Mouse (Mus musculus) hindbrain, embryonic 10.5 days (tissue): ENCODE results near the gene Hoxb1. TPM values are rescaled to one million over a fixed set of nuclear protein-coding genes. Genes with fewer than 3 reads are reported as not detected.

ENCODE experiments used
- DNase-seq: peaks from one replicate; pipeline ENCODE4 v3.0.0-alpha.2; 2017; ENCODE audit warnings: low spot score
- H3K27ac ChIP-seq: fragments of 300-500 bp; sonication (generic); 2 replicates; pipeline ENCODE4 v1.5.1; 2016; ENCODE audit warnings: mild to moderate bottlenecking, moderate library complexity
- H3K27me3 ChIP-seq: fragments of 300-500 bp; sonication (generic); 2 replicates; pipeline ENCODE4 v1.6.1; 2016; ENCODE audit warnings: mild to moderate bottlenecking; ENCODE audit not compliant: poor library complexity, insufficient read depth, severe bottlenecking
- H3K36me3 ChIP-seq: fragments of 300-500 bp; sonication (generic); 2 replicates; pipeline ENCODE4 v1.6.1; 2016; ENCODE audit warnings: mild to moderate bottlenecking, moderate library complexity
- H3K4me1 ChIP-seq: fragments of 300-500 bp; sonication (generic); replicated peaks from 2 replicates; pipeline ENCODE4 v1.6.1; 2016; ENCODE audit warnings: mild to moderate bottlenecking
- H3K4me3 ChIP-seq: fragments of 300-500 bp; sonication (generic); 2 replicates; pipeline ENCODE4 v1.5.1; 2016; ENCODE audit warnings: mild to moderate bottlenecking, moderate library complexity
- H3K9me3 ChIP-seq: fragments of 300-500 bp; sonication (generic); 2 replicates; pipeline ENCODE4 v1.6.1; 2016; ENCODE audit warnings: mild to moderate bottlenecking, moderate library complexity
- WGBS: fragments of 180-500 bp; shearing (Covaris S2); methylation state at CpG from one replicate; pipeline ENCODE4 v1.1.7; 2016; 5-methylcytosine and 5-hydroxymethylcytosine counted together
- polyA plus RNA-seq: library from polyadenylated mRNA; unstranded; fragments of >200 nt; fragmentation: Nextera tagmentation; extraction: Ambion mirVana; gene quantifications from 2 replicates; pipeline ENCODE4 v1.2.1, GENCODE M21; 2016

Gene Hoxb1
- polyA plus RNA-seq, 1 experiment from 2014 or later: 15.4 TPM

DNA sequence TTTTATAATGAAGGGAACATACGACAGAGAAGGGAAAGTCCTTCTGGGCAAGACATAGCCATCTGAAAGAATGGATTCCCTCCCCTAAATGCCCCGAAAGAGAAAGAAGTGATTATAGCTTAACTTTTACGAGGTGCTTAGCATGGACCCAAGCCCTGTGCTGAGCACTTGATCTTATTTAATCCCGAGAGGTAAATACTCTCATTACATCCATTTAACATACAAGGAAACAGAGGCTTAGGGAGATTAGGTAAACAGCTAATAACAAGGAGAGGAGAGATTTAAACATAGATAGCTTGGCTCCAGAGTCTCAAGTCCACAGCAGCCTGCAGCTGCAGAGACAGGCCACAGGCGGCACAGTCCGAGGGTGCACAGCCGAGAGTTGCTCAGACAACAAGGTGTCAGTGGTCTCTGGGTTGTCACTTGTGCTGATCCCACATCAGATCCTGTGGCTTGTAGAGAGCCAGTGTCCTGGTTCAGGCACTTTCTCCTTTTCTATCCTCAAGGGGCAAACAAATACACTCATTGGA, 32.3 kb downstream of the Hoxb1 start:
- 50% methylated on average over 7 of the region's 7 CpGs for WGBS

DNA sequence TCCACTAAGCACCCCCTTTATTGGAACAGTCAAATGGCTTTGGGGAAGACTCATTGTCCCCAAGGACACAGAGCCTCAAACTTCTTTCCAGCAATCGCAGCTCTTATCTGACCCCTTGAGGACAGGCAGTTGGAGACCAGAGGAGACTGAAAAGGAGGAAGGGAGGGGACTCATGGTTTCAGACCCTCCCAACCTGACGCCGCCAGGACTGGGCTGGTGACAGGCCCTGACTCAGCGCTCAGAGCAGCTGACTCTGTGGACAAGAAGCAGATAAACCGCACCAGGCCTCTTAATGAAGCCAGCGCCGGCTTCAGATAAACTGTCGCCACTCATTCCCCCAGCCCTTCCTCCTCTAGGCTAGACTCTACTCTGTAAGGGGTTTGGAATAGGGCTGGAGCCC, 34.4 kb downstream of the Hoxb1 start:
- Histone ChIP-seq H3K4me3 (no peak overlapping the region), H3K27me3 (peaks cover 43% of the 10 kb centered on the region), H3K36me3 (no peaks in the 10 kb centered on the region), H3K4me1 (peaks cover 29% of the 10 kb centered on the region), H3K27ac (no peak overlapping the region), H3K9me3 (no peaks in the 10 kb centered on the region)
- 28% methylated on average over 8 of the region's 8 CpGs for WGBS
- no peak for DNase-seq

More for the DNA sequence above, 32.3 kb downstream of the Hoxb1 start:
- H3K9me3 ChIP-seq: no peaks in the 10 kb centered on the region
- no peak overlapping the region; the same call in 1 of the 2 replicates for H3K27ac ChIP-seq
- no peaks in the 10 kb centered on the region for H3K36me3 ChIP-seq
- DNase-seq: no peak
- H3K4me1 ChIP-seq: peaks cover 20% of the 10 kb centered on the region
- peaks cover 32% of the 10 kb centered on the region for H3K27me3 ChIP-seq
- H3K4me3 ChIP-seq: no peak overlapping the region

DNA sequence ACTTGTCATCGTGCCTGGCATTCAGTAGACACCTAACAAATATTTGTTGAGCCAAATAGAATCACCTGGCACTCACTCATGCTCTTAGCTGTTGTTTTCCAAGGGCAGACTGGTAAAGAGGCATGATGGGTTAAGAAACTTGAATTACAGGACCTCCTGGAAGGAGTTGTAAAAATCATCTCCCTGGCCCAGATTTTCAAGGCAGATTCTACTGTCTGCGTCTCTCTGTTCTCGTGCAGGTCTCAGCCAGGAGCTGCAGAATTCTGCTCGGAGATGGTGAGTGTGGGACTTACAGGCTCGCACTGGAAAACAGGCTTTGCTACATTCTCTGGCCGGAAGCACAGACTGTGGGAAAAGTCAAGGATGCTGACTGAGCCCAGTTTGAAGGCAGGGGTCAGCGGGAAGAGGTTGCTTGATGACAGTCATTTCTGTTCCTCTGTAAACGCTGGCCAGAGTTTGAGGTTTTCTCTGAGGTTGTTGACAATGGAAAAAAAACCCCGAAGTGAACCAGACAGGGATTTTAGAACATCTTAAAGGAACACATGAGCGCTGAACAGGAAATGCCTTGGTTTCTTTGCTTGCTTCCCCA, 38.6 kb downstream of the Hoxb1 start:
- no peak for DNase-seq
- Histone ChIP-seq H3K4me1 (peaks cover 34% of the 10 kb centered on the region), H3K9me3 (no peaks in the 10 kb centered on the region), H3K27ac (no peak overlapping the region), H3K4me3 (no peak overlapping the region), H3K36me3 (no peaks in the 10 kb centered on the region), H3K27me3 (peaks cover 60% of the 10 kb centered on the region)
- WGBS: 69% methylated on average over 10 of the region's 10 CpGs

DNA sequence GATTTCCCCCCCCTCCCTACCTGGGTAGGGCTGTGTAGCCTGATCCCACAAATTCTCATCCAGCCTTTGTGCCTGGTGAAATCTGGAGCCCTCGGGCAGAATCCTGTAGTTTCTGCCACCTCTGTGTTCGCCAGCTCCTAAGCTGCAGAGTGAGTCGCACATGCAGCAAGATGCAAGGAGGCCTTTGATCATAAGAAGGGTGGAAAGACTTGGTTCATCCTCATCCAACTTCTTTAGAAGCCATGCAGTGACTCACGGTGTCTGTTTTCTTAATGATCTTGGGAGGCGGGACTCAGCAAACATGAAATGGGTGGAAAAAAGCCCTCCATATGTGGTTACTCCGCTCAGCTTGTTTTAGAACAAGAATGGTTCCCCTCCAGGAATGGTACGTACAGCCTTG, 39.3 kb downstream of the Hoxb1 start:
- Histone ChIP-seq H3K27me3 (peaks cover 58% of the 10 kb centered on the region), H3K36me3 (no peaks in the 10 kb centered on the region), H3K9me3 (no peaks in the 10 kb centered on the region), H3K4me3 (no peak overlapping the region), H3K27ac (no peak overlapping the region), H3K4me1 (peaks cover 33% of the 10 kb centered on the region)
- no peak for DNase-seq
- 80% methylated on average over 7 of the region's 7 CpGs for WGBS

DNA sequence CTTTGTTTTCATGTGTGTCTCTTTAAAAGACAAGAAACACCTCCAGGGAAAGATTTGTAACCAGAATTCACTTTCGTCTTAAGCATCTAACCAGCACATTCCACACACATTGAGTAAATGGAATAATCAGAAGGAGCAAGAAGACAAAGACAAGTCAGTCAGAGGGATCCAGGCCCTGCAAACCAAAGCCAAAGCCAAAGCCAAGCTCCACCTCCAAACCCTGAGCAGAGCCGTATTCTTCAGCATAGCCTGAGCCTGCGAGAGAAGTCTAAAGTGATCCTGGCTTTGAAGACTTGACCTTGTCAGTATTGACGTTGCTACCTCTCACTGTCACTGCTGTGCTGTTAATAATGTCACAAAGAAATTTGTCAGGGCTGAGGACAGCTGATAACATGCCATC, 40.0 kb downstream of the Hoxb1 start:
- WGBS: 69% methylated on average over 4 of the region's 4 CpGs
- H3K27ac ChIP-seq: no peak overlapping the region
- no peaks in the 10 kb centered on the region for H3K9me3 ChIP-seq
- no peak overlapping the region for H3K4me3 ChIP-seq
- no peaks in the 10 kb centered on the region for H3K36me3 ChIP-seq
- DNase-seq: no peak
- peaks cover 64% of the 10 kb centered on the region for H3K27me3 ChIP-seq
- H3K4me1 ChIP-seq: peaks cover 31% of the 10 kb centered on the region

DNA sequence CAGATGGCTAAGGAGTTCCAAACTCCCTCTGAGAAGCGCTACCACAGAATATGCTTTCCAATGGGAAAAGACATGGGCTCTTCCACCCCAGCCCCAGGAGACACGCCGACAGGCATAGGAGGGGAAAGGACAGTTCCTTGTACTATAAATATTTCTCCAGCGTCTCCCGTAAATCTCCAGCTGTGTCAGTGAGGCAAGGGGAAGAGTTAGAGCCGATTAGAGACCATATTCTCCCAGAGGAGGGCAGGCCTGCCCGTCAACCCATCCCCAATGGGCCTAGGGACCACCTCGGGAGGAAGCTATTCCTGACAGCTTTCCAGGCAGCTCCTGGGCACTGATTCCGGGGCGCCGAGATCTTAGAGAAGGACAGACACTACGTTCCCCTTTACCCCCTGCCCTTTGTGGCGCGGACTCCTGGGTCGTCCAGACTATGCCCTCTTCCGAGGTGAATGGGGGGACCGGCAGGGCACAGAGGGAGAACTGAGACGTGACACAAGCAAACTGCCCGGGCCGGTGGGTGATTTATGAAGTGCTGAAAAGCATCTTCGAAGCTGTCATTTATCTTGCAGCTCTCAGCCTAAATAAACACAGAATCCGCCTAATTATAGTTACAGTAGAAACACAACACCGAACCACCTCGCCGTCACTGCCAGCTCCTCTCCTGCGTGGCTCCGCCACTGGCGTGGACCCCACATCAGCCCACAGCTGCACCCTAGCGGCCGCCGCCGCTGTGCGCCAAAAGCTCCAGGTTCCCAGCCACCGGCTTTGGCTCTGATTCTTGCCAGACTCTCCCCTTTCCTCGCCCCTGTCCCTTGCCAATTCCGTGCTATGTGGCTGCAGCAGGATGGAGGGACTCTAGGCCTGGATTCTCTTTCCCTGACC, 41.9 kb downstream of the Hoxb1 start:
- Histone ChIP-seq H3K4me3 (peak overlapping the region; percentile 42), H3K9me3 (peaks cover 7% of the 10 kb centered on the region), H3K27me3 (peaks cover 61% of the 10 kb centered on the region), H3K36me3 (no peaks in the 10 kb centered on the region), H3K4me1 (peaks cover 31% of the 10 kb centered on the region), H3K27ac (no peak overlapping the region)
- 8% methylated on average over 36 of the region's 36 CpGs for WGBS
- peak; percentile 76 for DNase-seq

DNA sequence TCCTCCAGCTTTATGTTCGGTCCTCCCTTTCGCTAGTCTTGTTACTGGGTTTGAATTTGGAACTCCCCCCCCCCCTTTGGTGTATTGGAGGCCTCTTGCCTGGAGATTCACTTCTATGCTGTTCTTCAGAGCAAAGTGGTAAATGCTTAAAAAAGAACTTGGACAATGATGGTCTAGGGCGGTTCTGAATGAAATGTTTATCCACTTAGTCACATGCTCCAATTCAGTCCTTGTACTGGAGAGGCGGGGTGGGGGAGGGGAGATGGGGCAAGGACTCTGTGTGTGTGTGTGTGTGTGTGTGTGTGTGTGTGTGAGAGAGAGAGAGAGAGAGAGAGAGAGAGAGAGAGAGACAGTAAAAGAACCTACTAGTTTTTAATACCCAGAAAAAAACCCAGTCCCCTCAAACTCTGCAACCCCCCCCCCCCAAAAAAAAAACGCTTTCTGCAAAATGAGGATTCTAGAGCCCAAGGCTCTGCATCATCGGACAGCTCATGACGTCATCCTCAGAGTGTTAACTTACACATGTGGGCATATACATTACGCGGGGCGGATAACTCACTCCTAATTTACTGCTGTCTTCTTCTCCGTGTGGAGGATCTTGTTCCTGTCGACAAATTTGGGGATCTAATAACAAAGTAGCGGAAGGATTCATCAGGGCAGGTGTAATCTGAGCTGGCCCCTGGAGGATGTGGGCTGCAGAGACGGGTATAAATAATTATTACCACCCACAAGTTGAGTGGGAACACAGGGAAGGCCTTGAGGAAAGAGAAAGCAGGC, 42.9 kb downstream of the Hoxb1 start:
- Histone ChIP-seq H3K36me3 (no peaks in the 10 kb centered on the region), H3K27me3 (peaks cover 61% of the 10 kb centered on the region)
- WGBS: 55% methylated on average over 14 of the region's 14 CpGs

DNA sequence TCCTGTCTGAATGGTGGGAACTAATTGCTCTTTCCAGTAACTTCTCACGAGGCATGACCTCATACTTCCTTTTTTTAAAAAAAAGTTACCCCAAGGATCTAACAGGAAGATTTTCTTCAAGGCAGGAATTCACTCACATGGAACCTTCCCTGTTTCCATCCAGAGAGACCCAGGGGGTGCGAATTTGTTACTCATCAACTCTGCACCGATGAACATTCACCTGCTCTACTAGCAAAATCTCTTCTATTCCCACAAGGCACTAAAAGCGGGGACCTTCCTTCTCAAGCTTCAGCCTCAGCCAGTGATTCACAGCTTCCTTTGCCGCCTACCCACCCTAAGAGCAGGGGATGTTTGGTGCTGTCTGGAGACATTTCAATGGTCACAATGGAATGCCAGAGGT, 45.5 kb downstream of the Hoxb1 start:
- no peak for DNase-seq
- Histone ChIP-seq H3K27ac (no peak overlapping the region), H3K36me3 (no peaks in the 10 kb centered on the region), H3K9me3 (peaks cover 8% of the 10 kb centered on the region), H3K27me3 (peaks cover 41% of the 10 kb centered on the region), H3K4me3 (no peak overlapping the region), H3K4me1 (peaks cover 19% of the 10 kb centered on the region)
- WGBS: 81% methylated on average over 5 of the region's 5 CpGs

More for the DNA sequence above, 42.9 kb downstream of the Hoxb1 start:
- DNase-seq: no peak
- H3K4me3 ChIP-seq: peak overlapping the region; percentile 42; the same call in 1 of the 2 replicates
- peaks cover 8% of the 10 kb centered on the region for H3K9me3 ChIP-seq
- H3K27ac ChIP-seq: no peak overlapping the region
- H3K4me1 ChIP-seq: peaks cover 31% of the 10 kb centered on the region

DNA sequence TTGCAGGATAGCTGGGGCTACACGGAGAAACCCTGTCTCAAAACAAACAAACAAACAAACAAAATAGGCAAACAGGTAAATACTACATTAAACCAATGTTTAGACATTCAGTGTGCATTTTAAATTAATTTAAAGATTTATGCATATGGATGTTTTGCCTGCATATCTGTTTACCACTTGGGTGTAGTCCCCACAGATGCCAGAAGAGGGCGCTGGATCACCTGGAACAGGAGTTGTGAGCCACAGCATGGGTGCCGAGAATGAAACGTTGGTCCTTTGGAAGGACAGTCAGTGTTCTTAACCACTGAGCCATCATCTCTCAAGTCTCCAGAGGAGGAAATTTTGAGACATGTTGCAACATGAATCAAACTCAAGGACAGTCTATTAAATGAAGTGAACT, 46.4 kb downstream of the Hoxb1 start:
- DNase-seq: no peak
- no peak overlapping the region for H3K27ac ChIP-seq
- 63% methylated on average over 4 of the region's 4 CpGs for WGBS
- no peak overlapping the region for H3K4me3 ChIP-seq
- peaks cover 19% of the 10 kb centered on the region for H3K4me1 ChIP-seq
- no peaks in the 10 kb centered on the region for H3K36me3 ChIP-seq
- peaks cover 8% of the 10 kb centered on the region for H3K9me3 ChIP-seq
- H3K27me3 ChIP-seq: peaks cover 32% of the 10 kb centered on the region

DNA sequence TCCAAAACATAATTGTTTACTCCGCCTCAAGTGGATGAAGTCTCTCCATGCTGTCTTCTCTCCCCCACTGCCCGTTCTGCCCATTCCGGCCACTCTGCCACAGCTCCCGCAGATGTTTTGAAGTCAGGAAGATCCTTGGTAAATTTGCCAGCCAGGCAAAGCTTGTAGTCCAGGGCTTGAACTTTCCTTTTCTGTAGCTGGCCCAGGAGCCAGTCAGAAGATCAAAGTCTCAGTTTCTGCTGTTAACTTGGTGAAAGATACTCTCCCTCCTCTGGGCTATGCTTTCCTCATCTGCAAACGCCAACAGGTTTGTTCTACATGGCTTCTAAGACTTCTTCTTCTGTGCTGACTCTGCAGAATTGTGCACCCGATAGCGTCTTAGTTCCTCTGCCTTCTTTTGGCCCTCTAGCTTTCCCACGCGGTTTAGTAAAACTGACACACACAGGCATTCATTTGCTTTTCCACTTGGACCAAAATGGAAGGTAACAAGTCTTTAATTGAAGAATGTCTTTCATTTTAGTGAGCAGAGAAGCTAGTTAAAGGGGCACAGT, 47.5 kb downstream of the Hoxb1 start:
- Histone ChIP-seq H3K27ac (no peak overlapping the region), H3K4me3 (no peak overlapping the region), H3K4me1 (peaks cover 8% of the 10 kb centered on the region), H3K9me3 (peaks cover 8% of the 10 kb centered on the region), H3K27me3 (peaks cover 21% of the 10 kb centered on the region), H3K36me3 (no peaks in the 10 kb centered on the region)
- 85% methylated on average over 9 of the region's 9 CpGs for WGBS
- no peak for DNase-seq

DNA sequence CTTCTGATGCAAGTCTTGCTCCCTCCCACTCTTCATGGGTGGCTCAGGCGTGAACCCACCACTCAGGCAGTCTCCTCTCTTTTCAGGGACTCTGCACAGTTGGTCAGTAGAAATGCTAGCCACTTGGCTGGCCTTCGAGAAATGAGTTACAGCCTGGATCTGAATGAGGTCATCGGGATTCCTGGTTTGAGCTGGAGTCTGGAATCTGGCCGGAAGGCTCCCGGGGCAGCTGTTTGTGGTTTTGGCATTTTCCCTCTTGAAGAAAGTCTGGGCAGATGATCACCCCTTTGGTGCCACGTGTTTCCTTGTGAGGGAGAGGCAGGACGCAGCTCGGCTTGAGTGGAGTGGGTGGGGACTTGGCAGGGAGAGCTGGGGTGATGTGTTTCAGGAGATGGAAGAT, 48.0 kb downstream of the Hoxb1 start:
- no peak overlapping the region for H3K27ac ChIP-seq
- no peak for DNase-seq
- H3K36me3 ChIP-seq: no peaks in the 10 kb centered on the region
- 59% methylated on average over 8 of the region's 8 CpGs for WGBS
- no peak overlapping the region for H3K4me3 ChIP-seq
- peaks cover 8% of the 10 kb centered on the region for H3K9me3 ChIP-seq
- H3K4me1 ChIP-seq: peaks cover 3% of the 10 kb centered on the region; the same call in 1 of the 2 replicates
- H3K27me3 ChIP-seq: peaks cover 16% of the 10 kb centered on the region

DNA sequence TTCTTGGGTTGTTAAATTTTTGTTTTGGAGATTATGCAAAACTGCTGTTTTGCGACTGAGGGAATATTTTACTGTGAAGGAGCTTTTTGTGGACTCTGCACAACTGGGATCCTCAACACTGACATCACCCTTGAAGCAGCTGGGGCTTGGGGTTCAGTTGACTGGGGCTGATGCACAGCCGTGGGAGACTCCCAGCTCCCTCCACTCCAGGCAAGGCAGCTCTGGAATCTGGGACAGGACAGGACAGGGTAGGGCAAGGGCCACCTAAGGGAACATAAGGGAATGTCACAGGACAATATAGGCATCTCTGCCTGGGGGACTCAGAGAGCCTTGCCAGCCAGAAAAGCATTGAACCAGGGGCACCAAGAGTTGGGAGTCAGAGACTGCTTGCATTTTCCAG, 48.5 kb downstream of the Hoxb1 start:
- no peaks in the 10 kb centered on the region for H3K36me3 ChIP-seq
- H3K27me3 ChIP-seq: peaks cover 12% of the 10 kb centered on the region
- H3K4me3 ChIP-seq: no peak overlapping the region
- H3K9me3 ChIP-seq: peaks cover 8% of the 10 kb centered on the region
- H3K4me1 ChIP-seq: no peaks in the 10 kb centered on the region
- H3K27ac ChIP-seq: no peak overlapping the region
- 74% methylated on average over 2 of the region's 2 CpGs for WGBS
- DNase-seq: no peak
